Mouse (Mus musculus): ENCODE measurements around the gene Gsx1. TPM values are rescaled to one million over a fixed set of nuclear protein-coding genes. Genes with fewer than 3 reads are reported as not detected.
A peak's percentile ranks its signal among the peaks of the same experiment; 100 is the strongest.

Gsx1 gene
- polyA plus RNA-seq, 1 experiment from 2014 or later, result not detected

- Histone ChIP-seq H3K9ac (no peak overlapping the region), H3K27me3 (no peaks in the 10 kb centered on the region; the same call in 1 of the 2 replicates), H3K4me3 (replicated peaks) (no peak overlapping the region), H3K27ac (replicated peaks) (no peak overlapping the region), H3K36me3 (no peaks in the 10 kb centered on the region), H3K4me1 (no peaks in the 10 kb centered on the region), H3K9me3 (replicated peaks) (no peaks in the 10 kb centered on the region), H3K4me2 (replicated peaks) (no peak overlapping the region)
- ATAC-seq (ENCODE audit: insufficient number of reproducible peaks, low FRiP score, low TSS enrichment, low read depth), result no peak
- WGBS, result 95% methylated on average over 20 of the region's 20 CpGs
Measured at GRCm38 (mm10) chr5:147207852-147208251, 19.4 kb downstream of the Gsx1 start.

- no peak overlapping the region for H3K9ac ChIP-seq
- no peak overlapping the region for H3K27ac ChIP-seq (replicated peaks)
- no peaks in the 10 kb centered on the region; the same call in 1 of the 2 replicates for H3K27me3 ChIP-seq
- H3K4me1 ChIP-seq, result no peaks in the 10 kb centered on the region
- no peak overlapping the region for H3K4me2 ChIP-seq (replicated peaks)
- WGBS, result 69% methylated on average over 2 of the region's 2 CpGs
- H3K9me3 ChIP-seq (replicated peaks), result no peaks in the 10 kb centered on the region
- no peak overlapping the region for H3K4me3 ChIP-seq (replicated peaks)
- no peaks in the 10 kb centered on the region for H3K36me3 ChIP-seq
- no peak for ATAC-seq (ENCODE audit: insufficient number of reproducible peaks, low FRiP score, low TSS enrichment, low read depth)
Measured at GRCm38 (mm10) chr5:147208471-147208870, 20.0 kb downstream of the Gsx1 start.

- peaks cover 4% of the 10 kb centered on the region; the same call in 1 of the 2 replicates for H3K4me1 ChIP-seq
- WGBS, result 13% methylated on average over 25 of the region's 25 CpGs
Measured at GRCm38 (mm10) chr5:147227354-147228112, 39.0 kb downstream of the Gsx1 start.

GRCm38 (mm10) chr5:147235406-147236309 lies 47.2 kb downstream of the Gsx1 start:
- H3K9me3 ChIP-seq (replicated peaks), result no peaks in the 10 kb centered on the region
- no peak for ATAC-seq (ENCODE audit: insufficient number of reproducible peaks, low FRiP score, low TSS enrichment, low read depth)
- no peak overlapping the region for H3K4me2 ChIP-seq (replicated peaks)
- H3K36me3 ChIP-seq, result no peaks in the 10 kb centered on the region
- WGBS, result 80% methylated on average over 21 of the region's 21 CpGs
- H3K27ac ChIP-seq (replicated peaks), result no peak overlapping the region
- no peak overlapping the region for H3K9ac ChIP-seq
- H3K4me1 ChIP-seq, result no peaks in the 10 kb centered on the region
- no peak overlapping the region for H3K4me3 ChIP-seq (replicated peaks)
- H3K27me3 ChIP-seq, result no peaks in the 10 kb centered on the region

More at GRCm38 (mm10) chr5:147227354-147228112, 39.0 kb downstream of the Gsx1 start:
- Histone ChIP-seq H3K9me3 (replicated peaks) (no peaks in the 10 kb centered on the region), H3K9ac (no peak overlapping the region), H3K36me3 (no peaks in the 10 kb centered on the region), H3K4me2 (replicated peaks) (peak overlapping the region; percentile 24), H3K4me3 (replicated peaks) (no peak overlapping the region), H3K27ac (replicated peaks) (no peak overlapping the region), H3K27me3 (peaks cover 55% of the 10 kb centered on the region)
- peak; percentile 80 for ATAC-seq (ENCODE audit: insufficient number of reproducible peaks, low FRiP score, low TSS enrichment, low read depth)

Other genes with a start within 250 kb of the Gsx1 start
- gene Gtf3a, start 240.0 kb upstream of the Gsx1 start, polyA plus RNA-seq (2015; fragmentation: Nextera tagmentation; extraction: Ambion mirVana), result 96.9 and 105 TPM in 2 replicates
- gene Mtif3, start 224.9 kb upstream of the Gsx1 start, polyA plus RNA-seq (2015; fragmentation: Nextera tagmentation; extraction: Ambion mirVana), result 23.0 and 24.0 TPM in 2 replicates
- gene Lnx2, start 112.1 kb upstream of the Gsx1 start, polyA plus RNA-seq (2015; fragmentation: Nextera tagmentation; extraction: Ambion mirVana), result 14.8 and 17.2 TPM in 2 replicates
- gene Polr1d, start 111.6 kb upstream of the Gsx1 start, polyA plus RNA-seq (2015; fragmentation: Nextera tagmentation; extraction: Ambion mirVana), result 139 and 142 TPM in 2 replicates
- not detected in 2 replicates for gene Pdx1, start 81.3 kb downstream of the Gsx1 start, polyA plus RNA-seq (2015; fragmentation: Nextera tagmentation; extraction: Ambion mirVana)
- not detected in 2 replicates for gene Cdx2, start 118.6 kb downstream of the Gsx1 start, polyA plus RNA-seq (2015; fragmentation: Nextera tagmentation; extraction: Ambion mirVana)
- not detected in 2 replicates for gene Urad, start 133.7 kb downstream of the Gsx1 start, polyA plus RNA-seq (2015; fragmentation: Nextera tagmentation; extraction: Ambion mirVana)
- 0.12 and 0.17 TPM in 2 replicates for gene Flt3, start 211.8 kb downstream of the Gsx1 start, polyA plus RNA-seq (2015; fragmentation: Nextera tagmentation; extraction: Ambion mirVana)
- gene Pan3, start 241.5 kb downstream of the Gsx1 start, polyA plus RNA-seq (2015; fragmentation: Nextera tagmentation; extraction: Ambion mirVana), result 75.8 and 78.9 TPM in 2 replicates

Measured in embryonic facial prominence, embryonic 15.5 days (tissue).